Mouse (Mus musculus) stomach, embryonic 16.5 days (tissue): ENCODE results near the gene Slc4a7. TPM values are rescaled to one million over a fixed set of nuclear protein-coding genes. Genes with fewer than 3 reads are reported as not detected.

ENCODE experiments used
- ATAC-seq: fragments of 200-750 bp; cut with Nextera tagmentation; 2 replicates; pipeline ENCODE4 v1.8.0; 2017; ENCODE audit warnings: moderate number of reproducible peaks, moderate TSS enrichment; ENCODE audit not compliant: insufficient read depth, low FRiP score
- H3K27ac ChIP-seq: fragments of 300-500 bp; sonication (generic); 2 replicates; pipeline ENCODE4 v1.5.1; 2014; ENCODE audit warnings: low read length
- H3K27me3 ChIP-seq: fragments of 300-500 bp; sonication (generic); 2 replicates; pipeline ENCODE4 v1.6.1; 2014; ENCODE audit warnings: low read length, control low read depth, mixed read lengths; ENCODE audit not compliant: control insufficient read depth, insufficient read depth
- H3K36me3 ChIP-seq: fragments of 300-500 bp; sonication (generic); 2 replicates; pipeline ENCODE4 v1.6.1; 2014; ENCODE audit warnings: low read length; ENCODE audit not compliant: control insufficient read depth, insufficient read depth
- H3K4me1 ChIP-seq: fragments of 300-500 bp; sonication (generic); 2 replicates; pipeline ENCODE4 v1.6.1; 2014; ENCODE audit warnings: low read length, control low read depth, mixed read lengths; ENCODE audit not compliant: control insufficient read depth, insufficient read depth
- H3K4me2 ChIP-seq: fragments of 300-500 bp; sonication (generic); 2 replicates; pipeline ENCODE4 v1.6.1; 2014; ENCODE audit warnings: low read depth, low read length, mixed read lengths
- H3K4me3 ChIP-seq: fragments of 300-500 bp; sonication (generic); replicated peaks from 2 replicates; pipeline ENCODE4 v1.5.1; 2014; ENCODE audit warnings: mild to moderate bottlenecking, low read length
- H3K9ac ChIP-seq: fragments of 300-500 bp; sonication (generic); 2 replicates; pipeline ENCODE4 v1.6.1; 2014; ENCODE audit warnings: low read length
- H3K9me3 ChIP-seq: fragments of 300-500 bp; sonication (generic); replicated peaks from 2 replicates; pipeline ENCODE4 v1.6.1; 2016; ENCODE audit warnings: low read length, control low read depth; ENCODE audit not compliant: control insufficient read depth
- WGBS: fragments of 180-500 bp; shearing (Covaris S2); extraction: QIAGEN DNeasy Blood & Tissue Kit; methylation state at CpG from one replicate; pipeline ENCODE4 v1.1.7; 2014; 5-methylcytosine and 5-hydroxymethylcytosine counted together
- polyA plus RNA-seq: library from polyadenylated mRNA; unstranded; fragments of >200 nt; fragmentation: Nextera tagmentation; extraction: Ambion mirVana; gene quantifications from 2 replicates; pipeline ENCODE4 v1.2.1, GENCODE M21; 2015

Gene Slc4a7
- polyA plus RNA-seq, 1 experiment from 2014 or later: 15.4 TPM

DNA sequence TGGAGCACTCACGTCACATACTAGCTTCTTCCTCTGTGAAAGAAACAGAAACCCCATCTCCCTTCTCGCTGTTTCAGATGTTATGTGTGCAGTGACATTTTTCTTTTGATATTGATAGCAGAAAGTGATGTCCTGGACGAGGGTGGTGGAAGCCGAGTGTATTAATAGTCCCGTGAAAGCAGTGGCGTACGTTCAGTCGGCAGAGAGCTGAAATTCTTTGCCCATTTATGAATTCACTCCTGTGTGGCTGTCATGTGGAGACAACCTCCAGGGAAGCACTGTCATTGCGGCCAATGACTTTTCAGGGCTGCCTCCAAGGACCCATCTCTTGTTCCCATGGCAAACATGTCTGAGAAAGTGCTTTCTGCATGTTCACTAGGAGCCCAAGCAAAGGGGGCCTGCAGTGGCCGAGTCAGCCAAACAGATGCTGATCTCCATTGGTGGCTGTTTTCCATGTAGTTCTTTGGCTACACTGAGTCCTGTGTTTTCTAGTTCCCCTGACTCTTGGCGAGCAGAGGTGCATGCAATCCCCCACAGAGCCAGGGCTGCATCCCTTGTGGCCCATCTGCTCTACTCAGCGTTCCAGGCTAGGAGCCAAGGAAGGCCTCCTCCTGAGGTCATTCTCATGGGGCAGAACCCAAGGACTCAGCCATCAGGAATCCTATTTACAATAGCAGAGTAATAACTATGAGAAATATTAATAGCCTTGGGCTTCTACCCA is 130.6 kb downstream of the Slc4a7 start:
- no peak overlapping the region for H3K9ac ChIP-seq
- WGBS: 59% methylated on average over 12 of the region's 12 CpGs
- H3K27ac ChIP-seq: peak overlapping the region; percentile 57
- no peaks in the 10 kb centered on the region for H3K36me3 ChIP-seq
- no peak overlapping the region for H3K4me3 ChIP-seq
- no peaks in the 10 kb centered on the region for H3K27me3 ChIP-seq
- peak; percentile 88 for ATAC-seq
- peaks cover 5% of the 10 kb centered on the region; the same call in 1 of the 2 replicates for H3K4me1 ChIP-seq
- H3K9me3 ChIP-seq: no peaks in the 10 kb centered on the region
- H3K4me2 ChIP-seq: no peak overlapping the region

DNA sequence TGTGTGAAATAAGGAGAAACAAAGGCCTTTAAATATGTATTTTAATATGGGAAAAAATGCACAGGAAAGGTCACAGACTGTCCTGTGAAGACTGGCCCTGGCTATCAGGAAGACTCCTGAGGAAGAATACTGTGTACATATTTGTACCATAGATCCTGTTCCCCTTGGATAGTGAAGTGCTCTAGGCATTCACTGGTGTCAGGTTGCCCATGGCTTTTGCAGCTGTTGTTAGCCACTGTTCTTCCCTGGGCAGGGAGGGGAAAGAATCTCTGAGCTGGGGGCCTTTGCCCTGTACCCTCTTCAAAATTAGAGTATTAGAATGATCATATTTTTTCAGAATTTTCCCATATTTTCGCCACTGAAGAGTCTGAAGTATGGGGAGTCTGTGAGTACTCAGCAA is 131.4 kb downstream of the Slc4a7 start:
- H3K27me3 ChIP-seq: no peaks in the 10 kb centered on the region
- H3K4me2 ChIP-seq: no peak overlapping the region
- H3K36me3 ChIP-seq: no peaks in the 10 kb centered on the region
- H3K4me1 ChIP-seq: peaks cover 5% of the 10 kb centered on the region; the same call in 1 of the 2 replicates
- 58% methylated on average over 1 of the region's 1 CpGs for WGBS
- no peak overlapping the region for H3K9ac ChIP-seq
- no peak for ATAC-seq
- H3K4me3 ChIP-seq: no peak overlapping the region
- no peaks in the 10 kb centered on the region for H3K9me3 ChIP-seq
- H3K27ac ChIP-seq: peak overlapping the region; percentile 48

- 85% methylated on average over 2 of the region's 2 CpGs for WGBS
- H3K4me3 ChIP-seq: no peak overlapping the region
- ATAC-seq: no peak
- H3K4me2 ChIP-seq: no peak overlapping the region
- peak overlapping the region; percentile 48; the same call in 1 of the 2 replicates for H3K27ac ChIP-seq
- peaks cover 5% of the 10 kb centered on the region; the same call in 1 of the 2 replicates for H3K4me1 ChIP-seq
- no peaks in the 10 kb centered on the region for H3K9me3 ChIP-seq
- H3K27me3 ChIP-seq: no peaks in the 10 kb centered on the region
- no peak overlapping the region for H3K9ac ChIP-seq
- H3K36me3 ChIP-seq: no peaks in the 10 kb centered on the region
These were observed 132.2 kb downstream of the Slc4a7 start for GRCm38 (mm10) chr14:14834266-14834665.

GRCm38 (mm10) chr14:14837627-14838026 is 135.5 kb downstream of the Slc4a7 start:
- no peak overlapping the region for H3K27ac ChIP-seq
- H3K4me1 ChIP-seq: peaks cover 5% of the 10 kb centered on the region; the same call in 1 of the 2 replicates
- H3K9ac ChIP-seq: no peak overlapping the region
- WGBS: 48% methylated on average over 4 of the region's 4 CpGs
- H3K27me3 ChIP-seq: no peaks in the 10 kb centered on the region
- no peaks in the 10 kb centered on the region for H3K9me3 ChIP-seq
- H3K4me2 ChIP-seq: no peak overlapping the region
- H3K4me3 ChIP-seq: no peak overlapping the region
- no peaks in the 10 kb centered on the region for H3K36me3 ChIP-seq
- ATAC-seq: no peak

DNA sequence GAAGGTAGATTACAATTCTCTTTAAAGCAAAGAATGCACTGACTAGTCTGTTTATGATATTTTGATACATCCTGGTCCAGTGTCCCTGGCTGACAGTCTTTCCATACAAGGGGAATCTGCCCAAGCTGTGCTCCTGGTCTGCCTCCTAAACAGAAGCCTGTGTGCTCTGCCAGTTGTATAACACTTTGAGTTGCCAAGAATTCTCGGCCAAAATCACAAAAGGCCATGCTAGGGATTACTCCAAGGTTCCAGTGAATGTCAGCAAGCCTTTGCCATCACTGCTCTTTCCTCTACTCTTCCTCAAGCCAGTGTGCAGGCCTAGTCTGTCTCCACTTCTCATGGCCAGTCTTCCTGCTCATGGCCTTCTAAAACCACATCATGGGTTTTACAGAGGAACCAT is 136.0 kb downstream of the Slc4a7 start:
- 0 out of 2 replicates have a peak, but pooled peaks cover 2% of the 10 kb centered on the region for H3K4me1 ChIP-seq
- H3K27me3 ChIP-seq: no peaks in the 10 kb centered on the region
- no peaks in the 10 kb centered on the region for H3K9me3 ChIP-seq
- no peak overlapping the region for H3K9ac ChIP-seq
- ATAC-seq: no peak
- H3K36me3 ChIP-seq: no peaks in the 10 kb centered on the region
- 43% methylated on average over 1 of the region's 1 CpGs for WGBS
- no peak overlapping the region for H3K4me3 ChIP-seq
- no peak overlapping the region for H3K27ac ChIP-seq
- H3K4me2 ChIP-seq: no peak overlapping the region

DNA sequence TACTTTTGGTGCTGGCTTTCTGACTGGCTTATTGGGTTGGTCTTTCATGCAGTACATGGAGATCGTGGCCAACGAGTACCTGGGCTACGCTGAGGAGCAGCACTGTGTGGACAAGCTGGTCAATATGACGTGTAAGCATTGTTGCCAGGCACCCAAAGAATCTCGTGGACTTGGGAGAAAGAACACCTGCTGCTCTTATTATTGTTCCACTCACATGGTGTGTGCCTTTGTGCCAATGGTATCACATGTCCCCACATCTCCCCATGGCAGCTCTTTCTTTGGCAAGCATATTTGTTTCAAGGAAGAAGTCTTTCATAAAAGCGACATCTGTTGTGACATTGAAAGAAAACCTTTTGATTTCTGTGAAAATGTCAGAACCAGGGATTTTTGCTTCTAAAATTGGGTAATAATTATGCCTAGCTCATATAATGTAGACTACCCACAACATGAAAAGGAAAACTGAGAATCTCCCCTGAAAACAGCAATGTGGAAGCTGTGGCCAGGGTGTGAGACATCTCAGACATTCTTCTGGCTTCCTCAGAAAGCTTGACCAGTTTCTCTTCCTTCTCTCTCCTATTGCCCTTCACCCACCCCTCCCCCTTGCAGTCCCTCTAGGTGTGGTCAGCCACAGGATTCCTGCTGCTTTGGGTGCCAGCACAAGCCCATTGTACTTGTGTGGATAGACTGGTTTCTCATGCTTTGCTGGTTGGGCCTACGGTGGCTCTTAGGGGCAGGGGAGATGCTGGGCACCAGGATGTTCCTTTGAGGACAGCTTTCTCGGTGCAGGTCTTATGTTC is 140.9 kb downstream of the Slc4a7 start:
- no peaks in the 10 kb centered on the region for H3K36me3 ChIP-seq
- H3K4me2 ChIP-seq: no peak overlapping the region
- H3K4me1 ChIP-seq: no peaks in the 10 kb centered on the region
- no peaks in the 10 kb centered on the region for H3K9me3 ChIP-seq
- 0 out of 2 replicates have a peak overlapping the region, but pooled peaks have one; percentile 19 for H3K27ac ChIP-seq
- H3K27me3 ChIP-seq: no peaks in the 10 kb centered on the region
- H3K4me3 ChIP-seq: no peak overlapping the region
- ATAC-seq: peak; percentile 64; the same call in 1 of the 2 replicates
- H3K9ac ChIP-seq: no peak overlapping the region
- 64% methylated on average over 8 of the region's 8 CpGs for WGBS

Other genes with a start within 250 kb of the Slc4a7 start
- 0.05 and 0.10 TPM in 2 replicates for gene Nek10, start 101.1 kb downstream of the Slc4a7 start, polyA plus RNA-seq